Mouse (Mus musculus) heart, postnatal 0 days (tissue): ENCODE data around the gene Dag1.

Experiments used
- CTCF ChIP-seq: IDR thresholded peaks from 2 replicates; pipeline ENCODE4 v1.5.1; 2016; ENCODE audit warnings: antibody characterized with exemption, control low read depth, low read depth
- EP300 ChIP-seq: IDR thresholded peaks from 2 replicates; pipeline ENCODE4 v1.6.1; 2016; ENCODE audit warnings: antibody characterized with exemption, low read depth

DNA sequence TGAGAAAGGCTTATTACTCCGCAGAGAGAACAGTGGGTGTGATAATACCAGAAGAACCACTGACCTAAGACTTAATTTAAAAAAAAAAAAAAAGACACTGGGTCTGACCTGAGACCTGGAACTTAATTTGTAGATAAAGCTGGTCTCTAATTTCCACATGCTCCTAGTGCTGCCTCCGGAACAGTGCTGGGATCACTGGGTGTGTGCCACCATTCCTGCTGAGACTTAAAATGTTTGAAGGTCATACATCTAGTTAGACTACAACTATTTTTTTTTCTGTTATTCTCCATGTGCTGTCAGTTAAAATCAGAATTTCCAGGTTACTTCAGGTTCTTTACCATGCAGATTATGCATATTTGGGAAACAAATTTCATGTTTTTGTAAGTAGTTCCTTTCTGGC is 44.4 kb upstream of the Dag1 start:
- TF ChIP-seq CTCF (no peak), EP300 (no peak)
